Mouse (Mus musculus) hindbrain, embryonic 14.5 days (tissue): ENCODE measurements around the gene Cd2bp2. TPM values are rescaled to one million over a fixed set of nuclear protein-coding genes. Genes with fewer than 3 reads are reported as not detected.

Experiments used
- ATAC-seq: fragments of 200-750 bp; cut with Nextera tagmentation; 2 replicates; pipeline ENCODE4 v1.8.0; 2017; ENCODE audit warnings: moderate number of reproducible peaks, mild to moderate bottlenecking, moderate TSS enrichment, moderate library complexity; ENCODE audit not compliant: low FRiP score
- DNase-seq: peaks from one replicate; pipeline ENCODE4 v3.0.0-alpha.2; 2015; ENCODE audit warnings: low spot score
- H3K27ac ChIP-seq: fragments of 300-500 bp; sonication (generic); 2 replicates; pipeline ENCODE4 v1.5.1; 2014; ENCODE audit warnings: mild to moderate bottlenecking, moderate library complexity
- H3K27me3 ChIP-seq: fragments of 300-500 bp; sonication (generic); 2 replicates; pipeline ENCODE4 v1.6.1; 2014; ENCODE audit warnings: mild to moderate bottlenecking, low read length, mixed read lengths; ENCODE audit not compliant: control insufficient read depth, insufficient read depth
- H3K36me3 ChIP-seq: fragments of 300-500 bp; sonication (generic); replicated peaks from 2 replicates; pipeline ENCODE4 v1.6.1; 2014; ENCODE audit not compliant: control insufficient read depth, insufficient read depth
- H3K4me1 ChIP-seq: fragments of 300-500 bp; sonication (generic); replicated peaks from 2 replicates; pipeline ENCODE4 v1.6.1; 2014; ENCODE audit warnings: antibody characterized with exemption, low read length, mixed read lengths; ENCODE audit not compliant: control insufficient read depth, insufficient read depth
- H3K4me2 ChIP-seq: fragments of 300-500 bp; sonication (generic); replicated peaks from 2 replicates; pipeline ENCODE4 v1.6.1; 2014; ENCODE audit warnings: mild to moderate bottlenecking, moderate library complexity
- H3K4me3 ChIP-seq: fragments of 300-500 bp; sonication (generic); replicated peaks from 2 replicates; pipeline ENCODE4 v1.5.1; 2014; ENCODE audit warnings: mild to moderate bottlenecking, low read length
- H3K9ac ChIP-seq: fragments of 300-500 bp; sonication (generic); 2 replicates; pipeline ENCODE4 v1.6.1; 2014
- H3K9me3 ChIP-seq: fragments of 300-500 bp; sonication (generic); 2 replicates; pipeline ENCODE4 v1.6.1; 2016; ENCODE audit warnings: low read length; ENCODE audit not compliant: control insufficient read depth
- whole genome bisulfite sequencing: fragments of 180-500 bp; shearing (Covaris S2); extraction: QIAGEN DNeasy Blood & Tissue Kit; methylation state at CpG from one replicate; pipeline ENCODE4 v1.1.7; 2014; 5-methylcytosine and 5-hydroxymethylcytosine counted together
- polyA plus RNA-seq: library from polyadenylated mRNA; unstranded; fragments of >200 nt; fragmentation: Nextera tagmentation; extraction: Ambion mirVana; gene quantifications from 2 replicates; pipeline ENCODE4 v1.2.1, GENCODE M21; 2014

Gene Cd2bp2
- polyA plus RNA-seq, 1 experiment from 2014 or later, result 63.7 TPM

DNA sequence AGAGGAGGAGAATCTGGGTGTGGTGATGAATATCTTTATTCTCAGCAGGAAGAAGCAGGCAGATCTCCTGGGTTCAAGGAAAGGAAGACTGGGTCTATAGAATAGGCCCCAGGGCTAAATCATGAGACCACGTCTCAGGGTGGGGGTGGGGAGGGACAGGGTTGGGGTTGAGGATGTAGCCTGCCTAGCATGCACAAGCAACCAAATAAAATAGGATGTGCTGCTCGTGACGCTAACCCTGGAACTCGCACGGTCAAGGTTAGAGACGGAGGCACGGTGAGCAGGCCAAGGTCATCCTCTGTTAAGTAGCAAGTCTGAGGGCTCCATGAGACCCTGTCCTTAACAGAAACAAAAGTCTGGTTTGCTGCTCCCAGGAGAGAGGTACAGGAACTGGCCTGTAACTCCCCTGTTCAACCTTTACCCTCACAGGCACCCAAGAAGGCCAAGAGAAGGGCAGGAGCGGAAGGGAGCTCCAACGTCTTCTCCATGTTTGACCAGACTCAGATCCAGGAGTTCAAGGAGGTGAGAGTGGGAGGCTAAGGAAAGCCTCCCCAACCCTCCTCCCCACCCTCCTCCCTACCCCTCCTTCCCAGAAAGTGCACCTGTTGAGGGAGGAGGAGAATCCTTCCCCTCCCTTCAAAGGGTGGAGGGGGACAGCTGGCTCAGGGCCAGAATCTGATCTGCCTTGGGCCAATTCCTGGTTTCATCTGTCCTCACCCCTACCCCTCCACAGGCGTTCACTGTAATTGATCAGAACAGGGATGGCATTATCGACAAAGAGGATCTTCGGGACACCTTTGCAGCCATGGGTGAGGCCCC lies 16.8 kb upstream of the Cd2bp2 start:
- no peaks in the 10 kb centered on the region for H3K36me3 ChIP-seq
- no peak overlapping the region for H3K4me3 ChIP-seq
- peaks cover 9% of the 10 kb centered on the region; the same call in 1 of the 2 replicates for H3K27me3 ChIP-seq
- no peak overlapping the region for H3K9ac ChIP-seq
- ATAC-seq, result no peak
- DNase-seq, result no peak
- H3K4me2 ChIP-seq, result no peak overlapping the region
- 91% methylated on average over 12 of the region's 12 CpGs for WGBS
- H3K9me3 ChIP-seq, result no peaks in the 10 kb centered on the region
- peaks cover 7% of the 10 kb centered on the region; the same call in 1 of the 2 replicates for H3K4me1 ChIP-seq
- H3K27ac ChIP-seq, result no peak overlapping the region

DNA sequence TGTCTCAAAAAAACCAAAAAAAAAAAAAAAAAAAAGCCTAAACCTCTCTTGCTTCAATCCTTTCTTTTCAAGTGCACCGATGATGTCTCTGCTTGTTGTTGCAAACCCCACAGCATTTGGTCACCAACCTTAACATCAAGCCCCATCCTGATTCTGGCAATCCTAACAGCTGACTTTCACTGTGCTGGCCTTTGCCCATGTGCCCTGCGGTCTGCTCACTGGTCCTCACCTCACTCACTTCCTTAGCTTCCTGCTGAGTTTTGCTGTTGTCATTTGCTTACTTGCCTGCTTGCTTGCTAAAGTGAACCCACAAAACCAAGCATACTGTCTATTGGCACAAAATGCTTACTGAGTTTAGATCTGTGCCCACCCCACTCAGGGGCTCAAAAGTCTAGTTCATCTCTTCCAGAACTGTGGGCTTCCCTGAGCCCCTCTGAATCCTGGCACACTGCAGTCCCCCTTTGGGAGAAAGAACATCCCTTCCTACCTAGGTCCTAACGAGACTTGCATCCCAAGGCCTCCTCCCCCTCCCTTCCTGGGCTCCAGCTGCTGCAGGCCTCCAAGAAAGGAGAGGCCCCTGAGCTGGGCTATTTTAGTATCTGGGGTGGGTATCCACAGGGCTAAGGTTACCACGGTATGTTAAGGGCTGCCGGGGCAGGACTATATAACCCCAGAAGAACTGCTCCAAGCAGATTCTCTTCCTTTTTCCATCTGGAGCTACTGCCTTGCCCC lies 15.3 kb upstream of the Cd2bp2 start:
- Histone ChIP-seq H3K4me2 (no peak overlapping the region), H3K27me3 (peaks cover 9% of the 10 kb centered on the region; the same call in 1 of the 2 replicates), H3K9ac (no peak overlapping the region), H3K4me3 (no peak overlapping the region), H3K4me1 (peaks cover 18% of the 10 kb centered on the region), H3K36me3 (no peaks in the 10 kb centered on the region), H3K9me3 (no peaks in the 10 kb centered on the region), H3K27ac (no peak overlapping the region)
- ATAC-seq (no peak), DNase-seq (no peak)
- WGBS, result 70% methylated on average over 5 of the region's 5 CpGs

DNA sequence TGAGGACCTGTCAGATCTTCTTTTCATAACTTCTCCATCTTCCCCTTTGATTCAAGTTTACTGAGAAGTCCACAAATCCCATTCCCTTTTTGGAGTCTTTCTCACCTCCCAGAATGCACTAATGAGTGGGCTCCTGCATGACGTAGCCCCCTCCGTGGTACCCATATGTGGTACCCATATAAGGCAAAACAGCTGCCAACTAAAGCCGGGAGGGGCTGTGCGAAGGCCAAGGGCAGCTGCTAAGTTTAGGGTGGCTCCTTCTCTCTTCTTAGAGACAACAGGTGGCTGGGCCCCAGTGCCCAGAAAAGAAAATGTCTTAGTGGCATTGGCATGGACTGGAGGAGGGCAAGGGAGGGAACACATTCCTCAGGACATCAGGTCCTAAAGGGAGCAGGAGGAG lies 14.4 kb upstream of the Cd2bp2 start:
- ATAC-seq (no peak), DNase-seq (no peak)
- H3K9ac ChIP-seq, result no peak overlapping the region
- peaks cover 22% of the 10 kb centered on the region for H3K4me1 ChIP-seq
- no peak overlapping the region for H3K4me2 ChIP-seq
- H3K4me3 ChIP-seq, result no peak overlapping the region
- peaks cover 9% of the 10 kb centered on the region; the same call in 1 of the 2 replicates for H3K27me3 ChIP-seq
- H3K9me3 ChIP-seq, result no peaks in the 10 kb centered on the region
- no peaks in the 10 kb centered on the region for H3K36me3 ChIP-seq
- WGBS, result 90% methylated on average over 4 of the region's 4 CpGs
- no peak overlapping the region for H3K27ac ChIP-seq

DNA sequence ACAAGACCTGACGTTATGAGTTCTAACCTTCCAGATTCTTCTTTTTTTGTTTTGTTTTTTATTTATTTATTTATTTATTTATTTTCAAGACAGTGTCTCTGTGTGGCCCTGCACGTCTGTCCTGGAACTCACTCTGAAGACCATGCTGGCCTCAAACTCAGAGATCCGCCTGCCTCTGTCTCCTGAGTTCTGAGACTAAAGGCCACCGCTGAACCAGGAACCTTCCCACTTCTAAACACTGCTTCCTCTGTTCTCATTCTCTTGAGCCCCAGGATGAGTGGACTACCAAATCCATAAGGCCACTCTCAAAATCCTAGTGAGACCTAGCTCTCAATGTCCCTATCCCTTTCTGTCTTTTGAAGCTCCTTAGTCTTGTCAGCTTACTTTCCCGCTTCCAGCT lies 14.0 kb upstream of the Cd2bp2 start:
- WGBS, result 78% methylated on average over 5 of the region's 5 CpGs
- Histone ChIP-seq H3K27ac (peak overlapping the region; percentile 80), H3K4me2 (peak overlapping the region; percentile 62), H3K36me3 (no peaks in the 10 kb centered on the region), H3K9ac (no peak overlapping the region; the same call in 1 of the 2 replicates), H3K27me3 (peaks cover 9% of the 10 kb centered on the region; the same call in 1 of the 2 replicates), H3K4me1 (peaks cover 22% of the 10 kb centered on the region), H3K4me3 (peak overlapping the region; percentile 97; the same call in 1 of the 2 replicates), H3K9me3 (no peaks in the 10 kb centered on the region)
- DNase-seq (no peak), ATAC-seq (no peak)

DNA sequence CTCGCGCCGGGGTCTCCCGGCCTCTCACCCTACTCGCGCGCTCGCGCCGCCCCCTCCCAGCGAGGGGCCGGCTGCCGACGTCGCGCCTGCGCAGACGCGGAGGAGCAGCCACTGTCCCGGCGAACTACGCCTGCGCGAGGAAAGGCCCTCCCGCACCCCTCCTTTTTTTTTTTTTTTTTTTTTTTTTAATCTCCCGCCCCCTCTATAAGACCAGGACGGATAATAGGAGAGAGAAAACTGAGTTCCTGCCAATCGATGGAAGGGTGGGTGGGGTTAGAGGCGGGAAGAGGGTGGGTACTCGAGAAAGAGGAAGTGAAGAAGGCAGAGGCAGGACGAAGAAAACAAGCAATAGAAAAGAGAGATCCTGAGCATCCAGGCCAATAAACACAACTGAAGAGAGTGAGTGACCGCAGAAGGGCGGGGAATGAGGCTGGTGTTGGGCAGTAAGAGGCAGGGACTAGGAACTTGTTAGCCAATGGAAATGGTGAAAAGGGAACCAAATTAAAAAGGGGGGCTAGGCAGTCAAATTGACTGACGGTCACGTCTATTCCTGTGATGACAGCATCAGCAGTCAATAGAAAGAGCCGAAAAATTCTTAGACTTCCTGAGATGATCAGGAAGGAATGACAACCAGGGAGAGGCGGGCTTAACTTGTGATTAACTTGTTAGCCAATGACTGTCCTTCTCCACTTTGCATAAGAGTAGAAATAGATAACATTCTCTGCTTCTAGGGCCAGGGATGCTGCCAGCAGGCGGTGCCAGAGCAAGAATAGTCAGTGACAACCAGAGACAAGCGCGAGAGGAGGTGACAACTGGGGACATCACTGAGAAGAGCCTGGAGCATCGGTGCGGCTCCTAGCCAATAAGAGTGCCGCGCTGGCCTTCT lies 12.9 kb upstream of the Cd2bp2 start, which contains the start of gene Mylpf:
Mylpf (plus strand) TSS at position 338 of the 886 bp plus-strand sequence.
- peak; percentile 94 for DNase-seq

DNA sequence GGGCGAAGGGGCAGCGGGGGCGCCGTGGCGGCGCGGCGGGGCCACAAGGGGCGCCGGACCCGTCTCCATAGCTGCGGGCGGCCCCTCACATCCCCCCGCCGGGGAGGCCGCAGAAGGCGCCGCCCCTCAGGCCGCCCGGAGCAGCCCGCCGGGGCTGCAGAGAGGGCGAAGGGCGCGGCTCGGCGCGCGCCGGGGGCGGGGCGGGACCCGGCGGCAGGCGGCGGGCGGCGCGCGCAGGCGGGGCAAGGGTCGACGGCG lies 12.4 kb upstream of the Cd2bp2 start, which contains the start of gene Tbc1d10b:
Tbc1d10b (minus strand) TSS at position 174 of the 258 bp plus-strand sequence.
- no peaks in the 10 kb centered on the region for H3K27me3 ChIP-seq
- DNase-seq, result no peak
- H3K27ac ChIP-seq, result peak within 1 kb of the TSS; percentile 84
- H3K4me1 ChIP-seq, result peaks cover 26% of the 10 kb centered on the region
- no peaks in the 10 kb centered on the region for H3K9me3 ChIP-seq
- peaks cover 12% of the 10 kb centered on the region for H3K36me3 ChIP-seq
- peak within 1 kb of the TSS; percentile 92 for H3K9ac ChIP-seq
- ATAC-seq, result peak; percentile 4; the same call in 1 of the 2 replicates
- H3K4me2 ChIP-seq, result peak within 1 kb of the TSS; percentile 100
- peak within 1 kb of the TSS; percentile 97 for H3K4me3 ChIP-seq
- WGBS, result 0% methylated on average over 37 of the region's 44 CpGs

More for the DNA sequence above, 12.9 kb upstream of the Cd2bp2 start, which contains the start of gene Mylpf:
- Histone ChIP-seq H3K36me3 (peaks cover 7% of the 10 kb centered on the region; the same call in 1 of the 2 replicates), H3K27me3 (peaks cover 1% of the 10 kb centered on the region; the same call in 1 of the 2 replicates), H3K9me3 (no peaks in the 10 kb centered on the region), H3K4me1 (peaks cover 26% of the 10 kb centered on the region), H3K9ac (peak within 1 kb of the TSS; percentile 92), H3K27ac (peak within 1 kb of the TSS; percentile 84), H3K4me2 (peak within 1 kb of the TSS; percentile 100), H3K4me3 (peak within 1 kb of the TSS; percentile 97)
- ATAC-seq, result peak; percentile 96
- WGBS, result under 1% methylated on average over 38 of the region's 44 CpGs

DNA sequence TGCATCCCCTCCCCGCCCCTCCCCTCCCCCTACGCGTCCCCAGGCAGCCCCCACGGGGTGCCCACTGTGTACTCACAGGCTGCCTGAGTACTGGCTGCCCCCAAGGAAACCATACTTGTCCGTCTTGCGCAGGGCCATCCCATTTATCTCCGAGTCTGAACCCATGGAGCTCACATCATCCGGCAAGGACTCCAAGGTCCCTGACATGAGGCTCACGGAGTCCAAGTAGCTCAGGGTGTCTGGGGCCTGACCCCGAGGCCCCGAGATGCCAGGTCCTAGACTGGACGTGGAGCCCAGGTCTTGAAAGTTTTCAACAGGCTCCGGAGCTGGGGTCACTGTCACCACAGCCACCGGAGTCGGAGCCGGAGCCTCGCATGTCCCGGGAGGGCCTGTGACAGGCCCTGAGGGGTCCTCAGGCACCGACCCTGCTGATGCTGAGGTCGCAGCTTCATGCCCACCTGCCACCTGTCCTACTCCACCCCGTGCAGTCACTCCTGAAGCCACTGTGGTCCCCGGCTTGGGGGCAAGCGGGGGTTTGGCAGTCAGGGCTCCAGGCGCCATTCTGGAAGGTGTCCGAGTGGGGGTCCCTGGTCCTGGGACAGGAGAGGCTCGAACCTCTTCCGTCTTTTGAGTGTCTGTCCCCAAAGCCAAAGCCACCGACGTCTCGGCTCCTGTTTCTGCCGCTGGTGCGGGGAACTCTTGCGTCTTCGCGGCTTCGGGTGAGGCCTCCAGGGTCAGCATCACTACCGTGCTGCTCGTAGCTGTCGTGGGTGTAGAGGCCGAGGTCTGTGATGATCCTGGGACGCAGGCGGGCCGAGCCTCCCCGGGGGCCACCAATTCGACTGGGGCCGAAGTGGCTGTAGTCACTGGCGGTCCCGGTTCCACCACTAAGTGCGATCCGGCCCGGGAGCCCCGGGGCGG lies 11.8 kb upstream of the Cd2bp2 start:
- DNase-seq (no peak), ATAC-seq (no peak)
- Histone ChIP-seq H3K4me3 (peak overlapping the region; percentile 97), H3K36me3 (peaks cover 18% of the 10 kb centered on the region), H3K9me3 (no peaks in the 10 kb centered on the region), H3K4me1 (peaks cover 26% of the 10 kb centered on the region), H3K4me2 (peak overlapping the region; percentile 100), H3K27me3 (no peaks in the 10 kb centered on the region), H3K9ac (peak overlapping the region; percentile 92), H3K27ac (peak overlapping the region; percentile 84)
- WGBS, result 1% methylated on average over 51 of the region's 53 CpGs

DNA sequence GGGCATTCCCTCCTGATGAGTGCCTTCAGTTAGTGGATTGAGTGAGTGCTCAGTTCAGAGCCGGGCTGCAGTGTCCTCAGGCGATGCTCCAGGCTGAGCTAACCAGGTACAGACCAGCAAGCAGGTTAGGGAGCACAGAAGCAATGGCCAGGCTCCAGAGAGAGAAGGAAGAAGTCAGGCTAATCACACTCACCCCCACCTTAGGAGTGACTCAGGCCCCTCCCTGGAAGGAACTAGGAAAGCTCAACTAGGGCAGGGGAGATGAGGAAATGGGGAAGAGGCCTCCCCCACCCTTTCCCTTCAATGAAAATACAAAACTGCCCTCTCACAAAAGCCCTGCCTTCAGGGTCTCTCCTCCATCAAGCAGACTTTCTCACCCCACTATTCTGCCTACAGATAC lies 10.8 kb upstream of the Cd2bp2 start:
- Histone ChIP-seq H3K27me3 (no peaks in the 10 kb centered on the region), H3K4me1 (peaks cover 26% of the 10 kb centered on the region), H3K4me2 (peak overlapping the region; percentile 100), H3K4me3 (peak overlapping the region; percentile 97), H3K9ac (peak overlapping the region; percentile 92), H3K9me3 (no peaks in the 10 kb centered on the region), H3K36me3 (peaks cover 28% of the 10 kb centered on the region), H3K27ac (no peak overlapping the region)
- DNase-seq (no peak), ATAC-seq (no peak)
- WGBS, result 60% methylated on average over 2 of the region's 2 CpGs
